Mouse (Mus musculus) T-helper 2 cell (primary cell): Measurements from ENCODE around the gene Tekt2.

Experiments used
- in situ Hi-C: fragments of 300-600 bp; cut with MboI, MseI; formaldehyde crosslinking; loops from one replicate; pipeline ENCODE4 v1.15.1; 2025; ENCODE audit warnings: high pct_unique_total_duplicates

The Tekt2 gene

GRCm38 (mm10) chr4:126309211-126309921, 16.1 kb downstream of the Tekt2 start:
- in situ Hi-C loops = loop anchor here (5.0 kb wide), 1 partner anchor 87 kb away; no protein-coding TSS in a partner anchor

- in situ Hi-C loops = loop anchor here (5.0 kb wide), 1 partner anchor 85 kb away; no protein-coding TSS in a partner anchor
These were observed 18.7 kb downstream of the Tekt2 start for GRCm38 (mm10) chr4:126306827-126307226.

DNA sequence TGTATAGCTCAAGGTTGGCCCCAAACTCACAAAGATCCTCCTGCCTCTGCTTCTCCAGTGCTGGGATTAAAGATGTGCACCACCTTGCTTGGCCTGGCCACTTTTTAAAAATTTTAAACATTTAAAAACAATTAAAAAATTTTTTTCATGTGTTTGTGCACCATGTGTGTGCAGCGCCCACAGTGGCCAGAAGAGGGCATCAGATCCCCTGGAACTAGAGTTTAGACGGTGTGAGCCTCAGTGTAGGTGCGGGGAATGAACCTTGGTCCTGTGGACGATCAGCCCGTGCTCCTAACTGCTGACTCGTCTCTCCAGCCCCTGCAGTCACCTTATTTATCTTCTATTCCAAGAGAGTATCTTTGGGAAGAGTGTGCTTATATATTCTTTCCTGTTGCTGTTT, 19.4 kb downstream of the Tekt2 start:
- in situ Hi-C loops = loop anchor here (5.0 kb wide), 1 partner anchor 84 kb away; no protein-coding TSS in a partner anchor

DNA sequence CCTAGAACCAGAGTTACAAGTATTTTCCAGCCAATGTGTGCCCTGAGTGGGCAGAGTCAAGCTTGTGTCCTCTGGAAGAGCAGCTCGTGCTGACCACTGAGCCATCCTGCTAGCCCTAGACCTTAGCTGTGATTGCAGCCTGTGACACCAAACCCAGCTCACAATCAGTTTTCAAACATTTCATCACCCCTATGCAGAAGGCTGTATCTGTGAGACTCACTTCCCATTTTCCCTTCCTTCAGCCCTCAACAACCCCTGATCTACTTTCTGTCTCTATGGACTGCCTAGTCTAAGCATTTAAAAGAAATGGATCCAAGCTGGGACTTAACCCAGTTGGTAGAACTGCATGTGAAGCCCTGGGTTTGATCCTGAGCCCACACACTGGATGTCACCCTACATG, 20.1 kb downstream of the Tekt2 start:
- in situ Hi-C loops = loop anchor here (5.0 kb wide), 1 partner anchor 83 kb away; no protein-coding TSS in a partner anchor

DNA sequence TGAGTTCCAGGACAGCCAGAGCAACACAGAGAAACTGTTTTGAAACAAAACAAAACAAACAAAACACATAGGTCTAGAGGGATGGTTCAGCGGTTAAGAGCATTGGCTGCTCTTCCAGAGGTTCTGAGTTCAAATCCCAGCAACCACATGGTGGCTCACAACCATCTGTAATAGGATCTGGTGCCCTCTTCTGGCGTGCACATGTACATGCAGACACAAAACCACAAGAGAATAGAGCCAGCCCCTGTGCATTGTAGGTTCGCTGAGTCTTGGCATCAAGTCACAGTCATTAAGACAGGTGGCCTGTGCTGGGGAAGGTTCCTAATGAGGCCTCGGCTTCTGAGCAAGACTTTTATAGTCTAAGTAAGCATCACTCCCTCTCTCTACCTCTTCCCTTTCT, 21.6 kb downstream of the Tekt2 start:
- in situ Hi-C loops = no loop called here

- in situ Hi-C loops = no loop called here
These were observed 23.7 kb downstream of the Tekt2 start for GRCm38 (mm10) chr4:126301584-126302309.

GRCm38 (mm10) chr4:126300916-126301583, 24.4 kb downstream of the Tekt2 start:
- in situ Hi-C loops = no loop called here

GRCm38 (mm10) chr4:126296617-126297101, 28.8 kb downstream of the Tekt2 start:
- in situ Hi-C loops = no loop called here

DNA sequence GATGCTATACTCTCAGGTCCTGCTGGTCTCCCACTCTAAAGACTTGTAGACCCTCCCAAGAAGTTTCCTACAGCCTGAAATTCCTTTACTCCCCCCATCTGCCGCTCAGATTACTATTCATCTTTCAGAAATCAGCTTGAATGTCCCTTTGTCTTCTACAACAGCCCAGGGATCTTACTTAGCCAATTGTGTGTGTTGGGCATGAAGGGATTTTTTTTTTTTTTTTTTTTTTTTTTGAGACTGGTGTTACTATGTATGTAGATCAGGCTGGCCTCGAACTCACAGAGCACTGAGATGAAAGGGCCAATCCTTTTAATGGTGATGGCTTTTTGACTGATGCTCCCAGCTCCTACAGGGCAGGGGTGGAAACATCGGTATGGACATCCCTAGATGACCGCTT, 29.6 kb downstream of the Tekt2 start:
- in situ Hi-C loops = no loop called here

DNA sequence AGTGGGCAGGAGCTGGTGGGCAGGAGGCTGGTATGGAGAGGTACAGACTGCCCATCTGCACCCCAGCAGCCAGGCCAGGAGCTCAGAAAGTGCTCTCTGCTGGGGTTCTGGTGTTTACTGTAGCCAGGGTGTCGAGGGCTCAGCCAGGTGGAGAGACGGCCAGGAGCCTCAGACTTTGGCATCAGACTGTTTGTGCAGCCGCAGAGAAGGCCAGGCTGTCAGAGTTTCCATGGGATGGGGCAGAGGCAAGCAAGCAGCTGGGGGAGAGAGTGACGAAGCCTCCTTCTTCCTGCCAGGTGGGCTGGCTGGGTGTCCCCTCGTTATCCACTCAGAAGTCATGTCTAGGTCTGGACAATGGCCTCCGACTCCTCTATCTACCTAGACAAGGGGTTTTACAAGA, 30.3 kb downstream of the Tekt2 start:
- in situ Hi-C loops = no loop called here

- in situ Hi-C loops = no loop called here
These were observed 34.3 kb downstream of the Tekt2 start for GRCm38 (mm10) chr4:126291196-126291595.

DNA sequence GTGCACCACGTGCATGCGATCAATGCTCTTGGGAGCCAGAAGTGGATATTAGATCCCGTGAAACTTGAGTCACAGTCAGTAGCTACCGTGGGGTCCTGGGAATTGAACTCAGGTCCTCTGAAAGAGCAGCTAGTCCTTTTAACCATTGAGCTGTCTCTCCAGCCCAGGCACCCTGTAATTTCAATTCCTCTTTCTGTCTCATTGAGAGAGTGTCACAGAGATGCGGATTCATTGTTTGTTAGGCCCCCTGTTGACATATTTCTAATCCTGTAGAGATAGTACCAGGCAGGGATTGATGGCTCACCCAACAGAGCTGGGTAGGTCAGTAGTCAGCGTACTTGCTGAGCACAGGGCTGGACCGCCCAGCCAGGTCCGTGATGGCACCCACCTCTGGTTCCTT, 35.2 kb downstream of the Tekt2 start:
- in situ Hi-C loops = no loop called here

- in situ Hi-C loops = no loop called here
These were observed 37.3 kb downstream of the Tekt2 start for GRCm38 (mm10) chr4:126288085-126288666.

DNA sequence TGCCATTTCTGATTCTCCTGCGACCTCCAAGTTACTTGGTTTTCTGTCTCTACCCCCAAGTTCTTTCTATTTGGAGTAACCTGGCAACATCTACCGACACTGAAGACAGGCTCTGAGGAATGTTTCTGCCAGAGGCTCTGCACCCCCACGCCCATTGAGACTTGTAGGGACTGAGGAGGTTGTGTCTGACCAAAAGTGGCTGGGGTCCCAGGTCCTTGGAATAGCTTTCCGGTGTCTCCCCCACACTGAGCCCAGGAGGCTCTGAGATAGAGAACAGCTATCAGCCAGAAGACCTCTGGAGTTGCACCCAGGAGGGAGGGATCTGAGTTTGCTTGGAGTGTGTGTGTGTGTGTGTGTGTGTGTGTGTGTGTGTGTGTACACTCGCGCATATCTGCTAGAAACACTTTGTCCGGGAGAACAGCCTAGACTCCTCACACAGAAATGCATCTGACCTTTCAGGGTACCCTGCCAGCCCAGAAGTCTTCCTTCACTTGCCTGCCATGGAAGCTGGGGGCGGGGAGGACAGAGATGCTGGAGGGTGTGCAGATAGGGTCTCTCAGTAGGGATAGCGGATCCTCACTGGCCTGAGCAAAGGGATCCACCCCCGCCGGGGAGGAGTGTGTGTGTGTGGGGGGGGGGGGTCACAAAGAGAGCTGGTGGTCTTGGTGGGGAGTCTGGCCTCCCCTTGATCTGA, 38.0 kb downstream of the Tekt2 start:
- in situ Hi-C loops = no loop called here

DNA sequence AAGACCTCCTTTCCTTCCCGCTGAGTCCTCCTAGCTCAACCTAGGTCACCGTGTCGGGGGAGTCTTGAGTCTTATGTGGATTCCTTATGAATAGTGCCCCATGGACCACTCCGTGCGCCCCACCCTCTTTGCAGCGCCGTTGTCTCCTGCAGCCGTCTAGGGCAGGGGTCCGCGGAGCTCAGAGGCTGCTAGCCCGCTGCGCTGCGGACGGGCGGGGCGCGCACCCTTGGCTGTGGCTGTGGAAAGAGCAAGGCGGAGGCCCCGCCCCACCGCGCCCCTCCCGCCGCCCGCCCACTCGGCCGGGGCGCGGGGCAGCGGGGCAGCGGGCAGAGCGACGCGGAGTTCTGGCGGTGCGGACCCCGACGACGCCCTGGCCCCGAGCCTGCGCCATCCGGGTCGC, 39.0 kb downstream of the Tekt2 start, which contains the start of gene Col8a2:
Gene Col8a2 (plus strand): TSS at position 302 of the 400 bp plus-strand sequence.
- in situ Hi-C loops = no loop called here

GRCm38 (mm10) chr4:126283582-126283981, 41.9 kb downstream of the Tekt2 start:
- in situ Hi-C loops = no loop called here

DNA sequence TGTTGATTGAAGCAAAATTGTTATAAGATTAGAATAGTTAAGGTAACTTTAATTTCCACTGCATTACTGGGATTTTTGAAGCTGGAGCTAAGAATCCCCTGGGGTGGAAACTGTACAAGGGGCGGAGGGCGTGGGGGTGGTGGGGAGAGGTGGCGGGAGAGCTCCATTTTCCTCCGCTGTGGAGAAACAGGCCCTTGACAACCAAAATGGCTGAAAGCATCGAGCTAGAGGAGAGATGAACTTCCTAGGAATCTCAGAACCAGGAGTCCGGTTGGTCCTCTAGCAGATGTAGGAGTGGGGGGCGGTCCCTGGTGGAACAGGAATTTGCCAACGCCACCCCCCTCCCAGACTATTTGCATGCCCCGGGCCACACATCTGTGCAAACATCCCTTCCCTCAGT, 43.8 kb downstream of the Tekt2 start:
- in situ Hi-C loops = no loop called here

DNA sequence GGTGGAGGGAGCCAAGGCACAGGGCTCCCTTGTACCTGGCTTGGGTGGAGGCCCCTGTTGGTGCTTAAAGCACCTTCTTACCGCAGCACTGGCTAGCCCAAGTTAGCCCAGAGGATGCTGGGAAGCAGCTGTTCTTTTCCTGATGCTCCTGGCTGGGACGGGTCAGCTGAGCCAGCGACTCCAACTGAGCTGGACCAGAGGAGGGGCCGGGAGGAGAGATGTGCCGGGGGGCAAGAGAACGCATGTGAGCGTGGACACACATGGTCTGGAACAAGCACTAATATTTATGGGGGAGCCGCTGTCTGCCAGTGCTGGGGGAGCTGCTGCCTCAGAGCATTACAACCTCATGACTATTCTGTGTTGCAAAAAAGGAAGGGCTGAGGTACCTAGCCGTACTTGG, 46.5 kb downstream of the Tekt2 start:
- in situ Hi-C loops = no loop called here

DNA sequence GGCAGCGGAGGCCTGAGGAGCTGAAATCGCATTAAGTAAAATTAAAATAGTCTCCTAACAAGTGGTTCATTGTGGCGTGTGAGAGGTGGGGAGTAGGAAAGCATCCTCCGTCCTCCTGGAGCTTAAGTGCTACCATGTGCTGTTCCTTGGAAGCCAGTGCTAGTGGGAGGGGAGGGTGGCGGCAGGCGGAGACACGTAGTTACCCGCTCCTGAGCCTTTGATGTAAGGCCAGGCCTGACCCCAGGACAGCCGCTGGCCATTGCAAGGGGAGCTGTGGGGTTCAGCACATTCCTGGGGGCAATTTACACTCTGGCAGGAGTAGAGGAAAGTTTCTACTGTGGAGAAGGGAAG, 46.9 kb downstream of the Tekt2 start:
- in situ Hi-C loops = no loop called here

DNA sequence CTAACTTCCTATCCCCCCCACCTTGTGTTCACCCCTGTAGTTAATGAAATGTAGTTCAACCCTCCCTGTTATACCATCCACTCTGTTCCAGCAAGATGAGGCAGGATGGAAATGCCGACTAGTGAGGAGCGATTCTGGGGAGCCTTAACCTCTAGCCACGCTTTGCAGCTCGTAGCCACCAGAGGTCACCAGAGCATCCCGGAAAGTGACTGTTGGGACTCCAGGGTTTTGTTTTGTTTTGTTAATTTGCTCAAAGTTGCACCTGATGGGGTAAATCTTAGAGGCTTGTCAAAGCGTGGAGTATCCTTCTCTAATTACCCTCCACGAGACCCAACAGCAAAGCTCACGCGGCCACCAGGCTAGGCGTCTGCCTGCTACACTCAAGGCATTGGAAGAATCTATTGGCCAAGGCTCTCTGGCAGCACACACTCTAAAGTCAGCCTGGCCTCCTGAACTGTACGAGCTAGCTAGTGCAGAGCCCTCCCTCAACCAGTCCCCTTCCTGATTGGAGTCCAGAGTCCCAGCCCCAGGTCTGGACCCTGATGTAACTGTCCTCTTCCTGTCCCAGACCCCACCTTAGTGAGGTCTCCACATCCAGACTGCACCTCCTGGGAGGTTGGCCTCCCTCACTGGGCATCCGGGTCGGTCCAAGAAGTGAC, 47.5 kb downstream of the Tekt2 start:
- in situ Hi-C loops = no loop called here

GRCm38 (mm10) chr4:126275681-126276131, 49.8 kb downstream of the Tekt2 start:
- in situ Hi-C loops = no loop called here
